Mouse (Mus musculus): ENCODE measurements around the gene Srsf2.
"Not testable (repeated sequence)": the region's sequence is repeated elsewhere in the genome, so short reads cannot be mapped to it uniquely, and the experiment has no call there.

Gene Srsf2

DNA sequence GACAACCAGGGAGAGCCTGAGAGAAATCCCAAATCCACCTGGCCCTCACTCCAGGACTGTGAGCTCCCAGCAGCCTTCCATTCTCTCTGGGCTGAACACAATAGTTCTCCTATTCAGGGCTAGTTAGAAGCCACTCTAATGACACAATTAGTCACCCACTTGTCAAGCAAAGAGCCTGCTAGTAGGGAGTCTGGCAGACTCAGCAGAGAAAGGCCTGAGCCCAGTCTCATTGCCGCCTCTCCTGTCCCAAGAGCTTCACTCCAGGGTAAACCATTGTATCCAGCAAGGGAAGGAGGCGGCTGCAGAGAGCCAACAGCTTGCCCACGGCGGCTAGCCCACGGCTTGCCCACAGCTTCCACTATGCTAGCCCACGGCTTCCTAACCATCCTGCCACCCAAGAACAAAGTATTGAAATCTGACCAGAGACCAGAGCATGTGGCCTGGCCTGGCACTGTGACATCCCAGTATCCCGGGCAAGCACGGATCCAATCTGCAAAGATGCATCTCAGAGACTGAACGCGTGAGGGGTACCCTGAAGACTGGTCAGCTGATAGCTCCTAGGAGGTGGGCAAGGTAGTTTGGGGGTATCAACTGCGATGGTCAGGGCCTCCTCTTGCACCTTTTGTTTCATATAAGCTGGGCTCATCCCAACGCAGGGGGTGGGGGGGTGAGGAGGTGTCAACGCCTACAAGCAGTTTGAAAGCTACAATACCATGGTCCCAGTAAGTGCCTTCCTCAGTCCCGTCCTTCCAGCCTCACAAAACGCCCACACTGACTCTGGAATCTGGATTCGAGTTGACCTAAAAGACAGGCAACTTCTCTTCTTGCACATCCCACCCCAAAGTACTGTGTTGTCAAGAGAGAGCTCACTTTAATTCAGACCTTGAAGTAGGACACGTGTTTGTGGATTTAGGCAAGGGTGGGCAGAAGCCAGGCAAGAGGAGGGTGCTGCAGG lies 26.1 kb downstream of the Srsf2 start:
- no peak for DNase-seq (ENCODE audit: low read depth)

DNA sequence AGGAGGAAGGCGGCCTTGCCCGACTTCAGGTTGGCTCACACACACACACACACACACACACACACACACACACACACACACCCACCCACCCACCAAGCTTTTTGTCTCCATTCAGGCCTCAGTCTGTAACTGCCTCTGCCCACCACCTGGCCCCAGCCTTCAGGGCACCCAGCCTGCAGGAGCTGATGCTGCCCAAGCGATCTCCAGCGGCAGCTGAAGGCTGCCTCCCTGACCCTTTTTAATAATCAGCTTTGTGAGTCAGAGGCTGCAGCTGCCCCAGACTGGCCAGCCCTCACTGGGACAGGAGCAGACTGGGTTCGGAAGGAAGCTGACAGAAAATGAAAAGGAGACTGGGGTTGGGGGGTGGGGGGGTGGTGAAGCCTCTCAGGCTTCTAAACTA lies 27.7 kb downstream of the Srsf2 start:
- DNase-seq (ENCODE audit: low read depth) = no peak

DNA sequence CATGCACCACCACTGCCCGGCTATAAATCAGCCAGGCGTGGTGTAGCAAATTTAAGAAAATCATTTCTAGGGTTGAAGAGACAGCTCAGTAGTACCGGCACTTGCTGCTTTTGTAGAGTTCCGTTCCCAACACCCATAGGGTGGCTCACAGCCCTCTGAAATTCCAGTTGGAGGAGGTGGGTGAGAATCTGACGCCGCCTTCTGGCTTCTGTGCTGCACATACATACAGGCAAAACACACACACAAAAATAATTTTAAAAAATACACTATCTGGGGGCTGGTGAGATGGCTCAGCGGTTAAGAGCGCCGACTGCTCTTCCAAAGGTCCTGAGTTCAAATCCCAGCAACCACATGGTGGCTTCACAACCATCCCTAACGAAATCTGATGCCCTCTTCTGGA lies 29.0 kb downstream of the Srsf2 start:
- DNase-seq (ENCODE audit: low read depth) = not testable (repeated sequence)

DNA sequence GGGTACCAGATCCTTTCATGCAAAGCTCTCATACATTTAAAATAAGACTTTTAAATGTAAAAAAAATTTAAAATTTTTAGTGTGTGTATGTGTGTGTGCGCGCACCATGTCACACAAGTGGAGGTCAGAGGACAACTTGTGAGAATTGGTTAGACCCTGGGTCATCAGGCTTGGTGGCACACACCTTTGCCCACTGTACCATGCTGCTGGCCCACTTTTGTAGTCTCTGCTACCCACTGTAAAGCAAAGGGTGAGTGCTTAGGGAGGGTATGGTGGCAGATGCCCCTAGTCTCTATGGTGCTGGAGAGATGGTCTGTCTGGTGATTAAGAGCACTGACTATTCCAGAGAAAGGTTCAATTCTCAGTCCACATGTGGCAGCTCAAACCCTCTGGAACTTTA lies 29.6 kb downstream of the Srsf2 start:
- DNase-seq (ENCODE audit: low read depth) = no peak

DNA sequence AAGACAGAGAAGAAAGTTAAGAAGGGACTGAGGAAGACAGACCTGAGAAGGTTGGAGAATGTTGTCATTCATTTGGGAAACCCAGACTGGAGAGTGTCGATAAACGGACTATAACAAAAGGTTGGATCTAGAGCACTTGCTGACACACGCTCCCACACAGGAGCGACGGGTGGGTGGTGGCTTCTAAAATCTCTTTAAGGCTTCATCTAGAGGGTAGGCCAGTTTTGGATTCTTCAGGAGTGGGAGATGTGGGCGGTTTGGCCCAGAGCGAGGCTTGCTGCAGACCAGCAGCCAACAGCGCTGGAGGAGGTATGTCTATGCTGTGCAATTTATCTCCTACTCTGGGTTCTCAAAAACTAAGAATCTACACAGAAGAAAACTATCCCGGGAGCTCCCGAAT lies 30.3 kb downstream of the Srsf2 start:
- DNase-seq (ENCODE audit: low read depth) = no peak

DNA sequence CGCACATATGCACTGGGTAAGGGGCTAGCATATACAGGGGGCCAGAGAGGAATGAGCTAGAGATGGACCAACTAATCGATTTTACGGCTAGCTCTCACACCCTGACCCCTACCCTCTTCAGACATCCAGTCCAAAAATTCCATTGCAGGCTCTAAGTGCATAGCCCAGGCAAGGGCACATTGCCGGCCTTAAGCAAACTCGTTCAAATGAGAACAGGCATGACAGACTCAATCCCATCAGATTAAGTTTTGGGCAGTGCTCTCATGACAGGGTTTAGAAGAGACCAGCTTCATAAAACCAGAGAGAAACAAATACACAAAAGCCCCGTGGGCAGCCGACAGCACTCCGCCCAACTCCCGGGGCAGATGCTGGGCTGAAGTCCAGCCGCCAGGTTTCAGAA lies 30.7 kb downstream of the Srsf2 start:
- DNase-seq (ENCODE audit: low read depth) = no peak

DNA sequence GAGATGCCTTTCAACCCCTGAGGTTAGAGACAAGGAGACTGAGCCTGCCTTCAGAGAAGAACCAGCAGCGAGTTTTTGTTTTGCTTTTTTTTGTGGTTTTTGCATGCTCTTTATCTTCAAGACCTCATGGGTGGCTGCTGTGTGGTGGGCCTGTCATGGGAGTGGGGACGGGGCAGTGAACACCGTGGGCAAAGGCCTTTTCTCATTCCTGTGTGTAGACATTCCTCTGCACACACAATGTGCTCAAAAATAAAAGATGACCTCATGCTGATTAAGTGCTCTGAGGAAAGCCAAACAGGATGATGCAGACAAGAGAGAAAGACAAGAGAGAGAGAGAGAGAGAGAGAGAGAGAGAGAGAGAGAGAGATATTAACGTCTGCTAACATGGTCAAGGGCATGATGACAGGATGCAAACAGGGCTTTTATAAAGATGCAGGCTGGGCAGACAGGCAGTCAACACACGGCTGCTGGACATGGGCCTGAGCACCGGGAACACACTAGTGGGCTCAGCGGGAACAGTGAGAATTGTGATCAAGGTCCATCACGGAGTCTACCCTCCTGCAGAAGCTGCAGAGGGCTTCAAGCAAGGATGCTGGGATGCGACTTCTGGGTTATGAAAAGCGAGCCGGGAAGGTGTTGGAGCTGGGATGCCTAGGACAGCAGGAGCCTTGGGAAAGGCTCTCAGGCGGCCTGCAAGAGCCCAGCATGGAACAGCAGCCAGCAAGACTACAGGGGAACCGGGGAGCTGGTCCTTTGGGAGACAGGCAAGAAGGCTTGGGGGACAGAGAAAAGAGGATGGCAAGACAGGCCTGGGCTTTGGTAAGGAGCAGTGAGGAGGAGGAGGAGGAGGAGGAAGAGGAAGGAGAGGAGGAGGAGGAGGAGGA lies 31.6 kb downstream of the Srsf2 start:
- DNase-seq (ENCODE audit: low read depth) = no peak

DNA sequence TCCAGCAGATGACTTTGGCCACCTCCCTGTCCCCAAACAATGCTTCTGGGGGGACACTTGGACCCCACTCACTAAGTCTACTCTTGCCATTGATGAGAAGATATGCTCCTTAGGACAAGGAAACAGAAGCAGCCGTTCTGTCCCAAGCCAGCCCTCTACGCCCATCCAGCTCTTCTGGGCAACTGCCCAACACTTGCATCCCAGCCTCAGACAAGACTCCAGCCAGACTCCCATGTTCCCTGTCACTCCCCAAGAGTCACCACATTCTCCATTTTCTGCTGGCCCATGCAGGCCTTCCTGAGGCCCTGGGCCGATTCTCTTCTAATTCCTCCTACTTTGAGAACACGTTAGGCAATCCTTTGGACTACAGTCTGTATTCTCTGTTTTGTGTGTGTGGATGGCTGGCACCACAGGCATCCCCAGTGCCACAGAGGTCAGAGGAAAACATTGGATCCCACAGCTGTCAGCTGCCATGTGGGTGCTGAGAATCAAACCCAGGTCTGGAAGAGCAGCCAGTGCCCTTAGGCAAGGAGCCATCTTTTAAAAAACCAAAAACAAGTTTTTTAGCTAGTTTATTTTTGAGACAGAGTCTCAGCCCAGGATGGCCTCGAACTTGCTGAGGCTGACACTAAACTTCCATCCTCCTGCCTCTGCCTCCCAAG lies 32.8 kb downstream of the Srsf2 start:
- DNase-seq (ENCODE audit: low read depth) = no peak

DNA sequence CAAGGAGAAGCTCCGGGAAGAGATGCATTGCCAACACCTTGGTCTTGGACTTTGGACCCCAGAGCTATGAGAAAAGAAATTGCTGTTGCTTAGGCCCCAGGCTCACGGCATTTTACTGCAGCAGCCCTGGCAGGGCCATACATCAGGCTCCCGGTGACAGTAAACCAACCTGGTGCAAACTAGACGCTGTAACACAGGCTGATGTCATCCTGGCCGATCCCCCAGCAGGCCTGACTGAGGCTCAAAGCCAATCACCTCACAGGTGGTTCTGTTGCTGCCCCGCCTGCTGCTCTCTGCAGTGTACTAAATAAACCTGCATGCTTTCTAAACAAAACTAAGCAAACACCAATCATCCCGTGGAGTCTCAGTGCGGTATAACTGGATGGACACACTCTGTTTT lies 34.2 kb downstream of the Srsf2 start:
- DNase-seq (ENCODE audit: low read depth) = no peak

DNA sequence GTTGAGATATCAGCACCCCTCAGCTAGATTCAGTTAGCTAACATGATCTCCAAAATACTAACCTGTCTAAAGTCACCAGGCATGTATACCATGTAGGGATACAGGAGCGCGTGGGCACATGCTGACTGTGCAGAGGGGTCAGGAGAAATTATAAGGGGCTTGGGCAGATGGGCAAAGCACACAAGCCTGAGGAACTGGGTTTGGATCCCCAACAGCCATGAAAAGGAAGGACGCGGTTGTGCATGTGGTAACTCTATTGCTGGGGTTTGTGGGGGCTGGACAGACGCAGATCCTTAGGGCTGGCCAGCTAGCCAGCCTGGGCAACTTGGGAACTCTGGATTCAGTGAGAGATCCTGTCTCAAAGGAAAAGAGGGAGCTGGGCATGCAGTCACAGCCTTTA lies 35.3 kb downstream of the Srsf2 start:
- no peak for DNase-seq (ENCODE audit: low read depth)

DNA sequence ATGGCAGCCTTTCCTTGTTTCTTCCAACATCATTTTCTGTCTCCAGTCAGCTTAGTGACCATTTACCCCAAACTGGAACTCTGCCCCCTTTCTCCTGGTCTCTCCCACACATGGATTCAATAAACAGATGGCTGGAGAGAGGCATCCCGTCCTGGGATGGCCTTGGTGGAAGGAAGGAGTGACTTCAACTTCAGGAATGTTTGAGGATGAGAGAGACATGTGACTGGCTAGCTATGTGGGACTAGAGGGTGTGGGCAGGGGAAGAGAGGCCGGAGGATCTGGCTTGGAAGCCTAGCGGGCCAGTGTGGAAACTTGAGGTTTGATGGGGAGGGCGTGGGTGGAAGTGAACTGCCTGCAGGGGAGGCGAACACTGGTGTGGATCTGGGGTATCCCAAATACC lies 36.1 kb downstream of the Srsf2 start:
- no peak for DNase-seq (ENCODE audit: low read depth)

DNA sequence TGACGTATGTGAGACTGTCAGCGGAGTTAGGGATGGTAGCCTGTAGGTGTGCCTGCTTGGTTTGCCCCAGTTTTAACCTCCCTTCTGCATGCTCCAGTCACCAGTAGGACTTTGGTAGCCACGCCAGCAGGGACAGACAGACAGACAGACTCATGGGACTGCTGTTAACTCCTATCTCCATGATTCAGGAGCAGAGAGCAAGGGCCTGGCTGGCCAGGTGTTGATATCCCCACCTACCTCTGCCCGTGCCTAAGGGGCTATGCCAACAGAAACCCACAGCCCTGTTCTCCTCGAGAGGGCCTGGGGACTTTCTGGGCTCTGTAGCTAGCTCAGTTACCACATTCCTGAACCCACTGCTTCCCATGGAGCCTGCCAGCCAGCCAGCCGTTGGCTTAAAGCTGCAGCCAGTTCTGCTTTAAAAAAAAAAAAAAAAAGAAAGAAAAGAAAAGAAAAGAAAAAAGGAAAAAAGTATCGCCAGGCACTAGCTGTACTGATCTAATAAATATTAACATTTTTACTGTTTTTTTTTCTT lies 37.9 kb downstream of the Srsf2 start:
- no peak for DNase-seq (ENCODE audit: low read depth)

DNA sequence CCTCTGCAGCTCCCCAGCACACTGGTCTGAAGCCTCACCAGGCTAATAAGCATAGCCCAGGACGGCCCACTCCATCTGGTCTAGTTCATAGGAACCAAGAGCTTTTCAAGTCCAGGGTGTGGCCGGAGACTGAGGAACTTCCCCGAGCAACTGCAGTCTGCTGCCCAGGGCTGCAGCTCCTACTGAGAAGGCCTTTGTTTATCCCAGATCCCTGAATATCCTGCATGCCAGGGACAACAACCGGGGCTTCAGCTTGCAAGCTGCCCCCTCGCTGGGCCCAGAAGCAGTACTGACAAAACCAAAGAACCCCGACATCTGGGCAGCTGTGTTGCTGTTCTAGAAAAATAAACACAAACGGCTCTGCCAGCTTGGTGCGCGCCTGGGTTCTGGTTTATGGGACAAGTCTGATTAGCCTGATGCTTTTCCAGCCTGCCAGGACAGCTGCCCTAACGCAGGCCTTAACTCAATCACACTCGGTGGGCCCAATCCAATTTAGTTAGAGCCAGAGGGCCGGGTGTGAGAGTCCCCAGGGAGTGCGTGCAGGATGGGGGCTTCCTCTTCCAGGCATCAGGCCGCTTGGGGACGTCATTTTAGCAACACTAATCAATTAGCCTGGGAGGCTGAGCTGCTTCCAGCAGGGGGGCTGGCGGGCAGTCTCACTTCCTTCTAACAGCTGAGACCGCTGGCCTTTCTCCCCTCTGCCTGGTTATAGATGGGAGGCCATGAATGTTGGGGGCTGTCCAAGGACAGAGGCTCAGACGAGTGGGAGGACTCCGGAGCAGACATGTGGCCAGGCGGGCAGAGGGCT lies 38.6 kb downstream of the Srsf2 start:
- no peak for DNase-seq (ENCODE audit: low read depth)

DNA sequence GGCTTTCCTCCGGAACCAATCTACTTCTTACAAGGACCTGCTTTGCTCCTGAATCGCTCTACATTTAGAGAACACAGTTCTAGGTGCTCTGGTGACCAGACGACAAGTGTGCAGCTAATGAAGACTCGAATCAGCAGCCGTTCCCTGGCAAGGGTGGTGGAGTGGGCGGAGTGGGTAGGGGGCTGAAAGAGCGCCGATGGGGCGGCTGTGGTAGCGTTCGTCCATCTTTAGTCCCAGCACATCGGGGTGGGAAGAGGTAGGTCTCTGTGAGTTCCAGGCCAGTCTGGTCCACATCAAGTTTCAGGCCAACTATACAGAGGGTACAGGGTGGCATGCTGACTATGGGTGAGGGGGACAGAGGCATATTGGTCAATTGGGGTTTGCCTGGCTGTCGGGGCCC lies 39.3 kb downstream of the Srsf2 start:
- no peak for DNase-seq (ENCODE audit: low read depth)

DNA sequence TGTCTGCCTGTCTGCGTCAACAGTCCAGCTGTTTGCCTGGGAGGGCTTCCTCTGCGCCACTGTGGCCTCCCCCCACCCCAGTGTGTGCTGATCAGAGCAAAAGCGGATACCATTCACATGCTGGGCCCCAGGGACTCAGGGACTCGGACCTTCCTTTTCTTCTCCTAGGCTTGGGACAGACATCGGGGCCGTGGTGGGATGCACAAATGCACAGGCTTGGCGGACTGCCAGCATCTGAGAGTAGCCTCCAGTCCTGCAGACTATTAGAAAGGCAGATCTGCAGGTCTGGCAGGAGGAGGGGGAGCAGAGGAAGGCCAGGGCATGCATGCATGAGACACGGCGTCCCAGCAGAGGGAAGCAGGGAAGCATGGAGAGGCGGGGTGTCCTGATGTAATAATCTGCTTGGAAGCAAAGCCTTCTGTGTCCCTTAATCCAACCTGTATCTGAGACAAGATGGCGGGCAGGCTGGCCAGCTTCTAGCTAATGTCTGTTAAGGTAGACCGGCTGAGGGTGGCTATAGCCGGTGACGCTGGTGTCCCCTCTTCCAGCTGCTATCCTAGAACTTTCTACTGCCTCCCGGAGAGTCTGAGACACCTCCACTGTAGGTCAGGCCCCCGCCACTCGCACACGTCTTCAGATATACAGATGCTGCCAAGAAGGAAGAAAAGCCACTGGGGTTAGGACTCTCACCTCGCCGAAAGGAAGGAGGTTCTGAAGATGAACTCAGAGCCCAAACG lies 39.9 kb downstream of the Srsf2 start:
- DNase-seq (ENCODE audit: low read depth) = no peak

DNA sequence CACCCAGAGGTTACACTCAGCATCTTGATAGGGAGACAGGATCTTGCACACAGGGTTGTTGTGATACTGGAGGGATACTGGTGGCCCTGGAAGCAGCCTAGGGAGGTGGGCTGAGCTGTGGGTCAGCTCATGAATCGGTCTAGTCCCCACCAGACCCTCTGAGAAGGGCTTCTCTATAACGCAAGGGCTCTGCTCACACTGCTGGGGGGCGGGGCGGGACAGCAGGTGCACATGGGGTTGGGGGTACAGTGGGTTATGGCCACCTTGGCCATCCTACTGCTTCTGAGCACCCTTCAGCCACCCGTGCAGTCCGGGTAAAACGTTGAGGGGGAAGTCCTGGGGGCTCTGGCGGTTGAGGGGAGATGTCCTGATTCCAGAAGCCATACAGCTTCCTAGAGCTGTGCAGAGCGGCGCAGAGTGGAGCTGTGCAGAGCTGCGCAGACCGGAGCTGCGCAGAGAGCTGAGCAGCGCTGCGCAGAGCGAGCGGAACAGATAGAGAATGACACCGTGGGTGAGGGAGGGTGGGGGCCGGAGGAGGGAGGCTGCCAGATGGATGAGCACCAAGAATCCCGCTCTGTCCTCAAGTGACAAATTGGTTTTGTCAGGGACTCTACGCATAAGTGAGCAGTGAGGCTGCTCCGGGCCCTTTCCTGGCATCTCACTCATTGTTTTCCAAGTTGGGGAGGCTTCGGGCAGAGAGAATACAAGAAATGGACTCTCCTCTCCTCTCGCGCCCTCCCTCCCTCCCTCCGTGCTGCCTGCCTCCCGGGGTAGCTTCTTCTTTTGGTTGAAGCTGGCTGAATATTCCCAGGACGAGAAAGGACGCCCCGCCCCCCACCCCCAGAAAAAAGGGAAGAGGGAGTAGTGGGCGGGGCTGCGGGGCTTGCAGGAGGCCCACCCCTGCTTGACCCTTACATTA lies 41.7 kb downstream of the Srsf2 start:
- peak; percentile 72 for DNase-seq (ENCODE audit: low read depth)

DNA sequence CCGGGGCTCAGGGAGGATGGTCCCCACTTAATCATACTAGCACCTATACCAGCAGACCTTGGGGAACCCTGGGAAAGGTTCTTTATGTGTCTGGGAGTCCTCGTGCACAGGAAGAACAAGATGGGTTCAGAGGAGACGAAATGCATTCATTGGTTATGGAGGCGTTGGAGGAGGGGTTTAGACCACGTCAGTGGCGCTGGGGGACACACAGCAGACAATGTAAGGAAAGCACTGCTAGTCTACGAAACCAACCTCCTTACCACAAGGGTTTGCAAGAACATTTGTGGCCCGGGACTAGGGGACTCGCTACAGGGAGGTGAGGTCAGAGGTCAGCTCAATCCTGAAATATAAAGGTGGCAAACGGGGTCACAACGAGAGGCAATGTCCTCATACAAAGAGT lies 42.4 kb downstream of the Srsf2 start:
- DNase-seq (ENCODE audit: low read depth) = no peak

DNA sequence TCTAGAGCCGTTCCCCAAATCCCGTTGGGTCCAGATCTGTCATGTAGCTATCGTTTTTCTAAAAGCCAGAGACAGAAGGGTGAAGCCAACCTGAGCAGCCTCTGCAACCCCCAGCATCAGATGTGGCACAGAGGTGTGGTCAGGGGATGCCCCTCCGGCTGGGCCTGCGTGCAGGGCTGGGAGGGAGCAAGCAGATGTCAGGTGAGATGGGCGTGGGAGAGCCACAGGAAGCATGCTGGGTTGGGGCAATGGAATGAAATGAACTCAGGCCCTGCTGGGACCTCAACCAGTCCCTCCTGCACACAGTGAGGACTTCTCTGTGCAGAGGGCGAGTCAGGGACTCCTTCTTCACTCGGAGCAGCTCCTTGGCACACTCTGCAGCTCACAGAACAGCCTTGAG lies 43.4 kb downstream of the Srsf2 start:
- DNase-seq (ENCODE audit: low read depth) = no peak

DNA sequence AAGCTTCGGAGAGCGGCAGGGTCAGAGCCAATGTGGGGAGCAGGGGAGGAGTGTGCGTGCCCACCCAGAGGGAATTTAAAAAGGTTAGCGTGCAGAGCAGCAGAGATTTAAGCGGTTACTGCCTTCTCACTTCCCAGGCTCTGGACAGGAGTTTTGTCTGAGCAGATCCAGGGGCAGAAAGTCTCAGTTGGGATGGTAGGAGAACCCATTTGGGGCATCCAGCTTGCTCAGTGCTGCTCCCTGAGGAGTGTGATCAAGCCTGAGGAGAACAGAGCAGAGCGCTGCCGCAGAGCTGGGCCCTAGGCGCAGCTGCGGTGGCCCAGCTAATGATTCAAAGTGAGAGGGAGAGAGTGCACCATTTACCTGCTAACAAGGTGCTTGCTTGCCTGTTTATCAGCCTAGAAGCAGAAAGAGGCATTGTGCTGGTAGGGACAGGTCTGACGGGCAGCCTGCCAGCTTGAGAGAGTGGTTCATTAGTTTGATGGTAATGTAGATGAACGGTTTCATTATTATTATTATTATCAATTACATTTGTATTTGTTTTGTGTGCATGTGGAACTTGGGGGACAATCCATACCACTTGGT lies 44.0 kb downstream of the Srsf2 start:
- DNase-seq (ENCODE audit: low read depth) = no peak

All from naive thymus-derived CD4-positive, alpha-beta T cell, adult 2 months (primary cell).